In the genomic region with DNA sequence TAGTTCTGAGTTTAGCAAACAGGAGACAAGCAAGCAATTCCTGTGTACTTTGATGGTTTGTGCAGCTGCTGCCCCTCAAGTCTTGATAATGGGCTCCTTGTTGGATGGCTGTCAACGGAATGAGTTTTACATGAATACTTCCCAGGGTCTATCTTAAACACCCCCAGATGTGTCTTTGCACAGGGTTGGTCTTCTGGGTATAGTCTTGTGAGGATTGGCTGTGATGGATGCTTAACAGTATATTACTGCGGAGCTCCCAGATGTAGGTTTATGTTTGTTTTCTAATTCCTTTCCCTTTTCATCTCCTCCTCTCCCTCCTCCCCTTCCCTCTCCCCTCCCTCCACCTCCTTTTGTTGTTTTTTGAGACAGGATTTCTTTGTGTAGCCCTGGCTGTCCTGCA, we compare ENCODE assay signal across 21 mouse cellular contexts.
"Had no signal": no experiment of that assay in that cellular context is flagged by ENCODE, and none has a peak within 500 bp of the region (broad histone marks: within the 10 kb centered on the region; RNA-seq: fewer than 3 reads in every experiment).

No protein-coding gene starts in this region.

- ATAC-seq: intestine, postnatal 0 days; liver, embryonic 12.5 days; midbrain, embryonic 15.5 days had no signal

- H3K4me1 ChIP-seq: limb, embryonic 15.5 days; liver, embryonic 12.5 days; liver, embryonic 15.5 days; lung, embryonic 15.5 days; midbrain, embryonic 12.5 days; midbrain, embryonic 15.5 days had no signal

- DNase-seq: kidney, adult 2 months; kidney, postnatal 36 days; layer of hippocampus, postnatal 36 days; left cerebral cortex, postnatal 4 days; lung, adult 18-20 months; lung, postnatal 10 days; lung, postnatal 36 days; retina, postnatal 1 day; thymus, adult 18-20 months; thymus, postnatal 36 days had no signal

- H3K9me3 ChIP-seq: limb, embryonic 15.5 days; liver, embryonic 12.5 days; liver, embryonic 15.5 days; lung, embryonic 15.5 days; midbrain, embryonic 12.5 days; midbrain, embryonic 15.5 days had no signal

- H3K4me2 ChIP-seq: limb, embryonic 15.5 days; liver, embryonic 12.5 days; liver, embryonic 15.5 days; lung, embryonic 15.5 days; midbrain, embryonic 12.5 days; midbrain, embryonic 15.5 days had no signal

- H3K4me3 ChIP-seq: left cerebral cortex, adult 2 months; limb, embryonic 15.5 days; liver, embryonic 12.5 days; liver, embryonic 15.5 days; lung, embryonic 15.5 days; megakaryocyte, embryonic 14.5 days; midbrain, embryonic 12.5 days; midbrain, embryonic 15.5 days; myocyte had no signal

- H3K9ac ChIP-seq: limb, embryonic 15.5 days; liver, embryonic 12.5 days; liver, embryonic 15.5 days; lung, embryonic 15.5 days; midbrain, embryonic 12.5 days; midbrain, embryonic 15.5 days had no signal

- H3K27me3 ChIP-seq: limb, embryonic 15.5 days; liver, embryonic 15.5 days; lung, embryonic 15.5 days; midbrain, embryonic 12.5 days; midbrain, embryonic 15.5 days had no signal

- H3K36me3 ChIP-seq: limb, embryonic 15.5 days; liver, embryonic 12.5 days; liver, embryonic 15.5 days; midbrain, embryonic 12.5 days; midbrain, embryonic 15.5 days had no signal

- H3K27ac ChIP-seq: kidney, postnatal 0 days; left cerebral cortex, adult 2 months; limb, embryonic 15.5 days; liver, embryonic 12.5 days; liver, embryonic 15.5 days; lung, embryonic 15.5 days; midbrain, embryonic 12.5 days; midbrain, embryonic 15.5 days had no signal
